Mouse (Mus musculus): Measurements from ENCODE around the gene Ugt1a6b. TPM values are rescaled to one million over a fixed set of nuclear protein-coding genes. Genes with fewer than 3 reads are reported as not detected.

The Ugt1a6b gene
- polyA plus RNA-seq, 1 experiment from 2014 or later: not detected

- Histone ChIP-seq H3K4me3 (no peak overlapping the region), H3K27me3 (no peaks in the 10 kb centered on the region), H3K4me1 (no peaks in the 10 kb centered on the region), H3K4me2 (replicated peaks) (no peak overlapping the region), H3K27ac (replicated peaks) (no peak overlapping the region), H3K36me3 (peaks cover 92% of the 10 kb centered on the region), H3K9me3 (0 out of 2 replicates have a peak, but pooled peaks cover 10% of the 10 kb centered on the region), H3K9ac (replicated peaks) (no peak overlapping the region)
- 91% methylated on average over 5 of the region's 5 CpGs for WGBS
- no peak for ATAC-seq (ENCODE audit: low FRiP score, low read depth)
Observed at GRCm38 (mm10) chr1:88263778-88264177, 160.7 kb downstream of the Ugt1a6b start.

- Histone ChIP-seq H3K4me3 (no peak overlapping the region), H3K9me3 (0 out of 2 replicates have a peak, but pooled peaks cover 7% of the 10 kb centered on the region), H3K36me3 (peaks cover 98% of the 10 kb centered on the region), H3K9ac (replicated peaks) (no peak overlapping the region), H3K4me2 (replicated peaks) (no peak overlapping the region), H3K27ac (replicated peaks) (no peak overlapping the region), H3K27me3 (no peaks in the 10 kb centered on the region), H3K4me1 (no peaks in the 10 kb centered on the region)
- ATAC-seq (ENCODE audit: low FRiP score, low read depth): no peak
- WGBS: 90% methylated on average over 7 of the region's 7 CpGs
Observed at GRCm38 (mm10) chr1:88264237-88264868, 161.3 kb downstream of the Ugt1a6b start.

GRCm38 (mm10) chr1:88264869-88265240 lies 161.8 kb downstream of the Ugt1a6b start:
- Histone ChIP-seq H3K4me1 (no peaks in the 10 kb centered on the region), H3K9me3 (0 out of 2 replicates have a peak, but pooled peaks cover 3% of the 10 kb centered on the region), H3K36me3 (peaks cover 98% of the 10 kb centered on the region), H3K4me3 (no peak overlapping the region), H3K4me2 (replicated peaks) (no peak overlapping the region), H3K27ac (replicated peaks) (no peak overlapping the region), H3K9ac (replicated peaks) (no peak overlapping the region), H3K27me3 (no peaks in the 10 kb centered on the region)
- no peak for ATAC-seq (ENCODE audit: low FRiP score, low read depth)
- whole genome bisulfite sequencing: 80% methylated on average over 4 of the region's 4 CpGs

- Histone ChIP-seq H3K9me3 (no peaks in the 10 kb centered on the region), H3K4me1 (no peaks in the 10 kb centered on the region), H3K27me3 (no peaks in the 10 kb centered on the region), H3K4me3 (no peak overlapping the region), H3K4me2 (replicated peaks) (no peak overlapping the region), H3K36me3 (peaks cover 88% of the 10 kb centered on the region), H3K9ac (replicated peaks) (no peak overlapping the region), H3K27ac (replicated peaks) (no peak overlapping the region)
- ATAC-seq (ENCODE audit: low FRiP score, low read depth): no peak
- 89% methylated on average over 13 of the region's 13 CpGs for WGBS
Observed at GRCm38 (mm10) chr1:88266123-88266522, 163.1 kb downstream of the Ugt1a6b start.

- ATAC-seq (ENCODE audit: low FRiP score, low read depth): no peak
- Histone ChIP-seq H3K4me1 (no peaks in the 10 kb centered on the region), H3K36me3 (peaks cover 89% of the 10 kb centered on the region), H3K9me3 (no peaks in the 10 kb centered on the region), H3K4me3 (no peak overlapping the region), H3K4me2 (replicated peaks) (no peak overlapping the region), H3K27ac (replicated peaks) (no peak overlapping the region), H3K9ac (replicated peaks) (no peak overlapping the region), H3K27me3 (no peaks in the 10 kb centered on the region)
- WGBS: 95% methylated on average over 6 of the region's 6 CpGs
Observed at GRCm38 (mm10) chr1:88267489-88267888, 164.4 kb downstream of the Ugt1a6b start.

- H3K9me3 ChIP-seq: no peaks in the 10 kb centered on the region
- H3K27ac ChIP-seq (replicated peaks): no peak overlapping the region
- H3K27me3 ChIP-seq: no peaks in the 10 kb centered on the region
- H3K4me2 ChIP-seq (replicated peaks): no peak overlapping the region
- no peak for ATAC-seq (ENCODE audit: low FRiP score, low read depth)
- peaks cover 89% of the 10 kb centered on the region for H3K36me3 ChIP-seq
- WGBS: 85% methylated on average over 6 of the region's 6 CpGs
- no peak overlapping the region for H3K4me3 ChIP-seq
- no peaks in the 10 kb centered on the region for H3K4me1 ChIP-seq
- H3K9ac ChIP-seq (replicated peaks): no peak overlapping the region
Observed at GRCm38 (mm10) chr1:88268070-88268469, 165.0 kb downstream of the Ugt1a6b start.

Other genes with a start within 250 kb of the Ugt1a6b start
- gene Dgkd, start 250.0 kb upstream of the Ugt1a6b start, polyA plus RNA-seq (2016; fragmentation: Nextera tagmentation; extraction: Ambion mirVana): 39.2 and 41.7 TPM in 2 replicates
- gene Usp40, start 94.7 kb upstream of the Ugt1a6b start, polyA plus RNA-seq (2016; fragmentation: Nextera tagmentation; extraction: Ambion mirVana): 35.5 and 36.8 TPM in 2 replicates
- not detected in 2 replicates for gene Ugt1a10, start 47.9 kb upstream of the Ugt1a6b start, polyA plus RNA-seq (2016; fragmentation: Nextera tagmentation; extraction: Ambion mirVana)
- not detected in 2 replicates for gene Ugt1a9, start 32.5 kb upstream of the Ugt1a6b start, polyA plus RNA-seq (2016; fragmentation: Nextera tagmentation; extraction: Ambion mirVana)
- gene Ugt1a8, start 15.4 kb upstream of the Ugt1a6b start, polyA plus RNA-seq (2016; fragmentation: Nextera tagmentation; extraction: Ambion mirVana): not detected in 2 replicates
- 0.90 and 1.2 TPM in 2 replicates for gene Ugt1a7c, start 8.2 kb upstream of the Ugt1a6b start, polyA plus RNA-seq (2016; fragmentation: Nextera tagmentation; extraction: Ambion mirVana)
- gene Ugt1a6a, start 31.6 kb downstream of the Ugt1a6b start, polyA plus RNA-seq (2016; fragmentation: Nextera tagmentation; extraction: Ambion mirVana): 0.58 and 0.61 TPM in 2 replicates
- not detected in 2 replicates for gene Ugt1a5, start 62.8 kb downstream of the Ugt1a6b start, polyA plus RNA-seq (2016; fragmentation: Nextera tagmentation; extraction: Ambion mirVana)
- 0.14 TPM in 1 of 2 replicates, not detected in the other for gene Ugt1a2, start 97.3 kb downstream of the Ugt1a6b start, polyA plus RNA-seq (2016; fragmentation: Nextera tagmentation; extraction: Ambion mirVana)
- gene Dnajb3, start 102.5 kb downstream of the Ugt1a6b start, polyA plus RNA-seq (2016; fragmentation: Nextera tagmentation; extraction: Ambion mirVana): 12.3 and 12.7 TPM in 2 replicates
- gene Ugt1a1, start 108.7 kb downstream of the Ugt1a6b start, polyA plus RNA-seq (2016; fragmentation: Nextera tagmentation; extraction: Ambion mirVana): not detected in 2 replicates
- gene Mroh2a, start 123.7 kb downstream of the Ugt1a6b start, polyA plus RNA-seq (2016; fragmentation: Nextera tagmentation; extraction: Ambion mirVana): 1.1 and 1.6 TPM in 2 replicates
- gene Hjurp, start 174.4 kb downstream of the Ugt1a6b start, polyA plus RNA-seq (2016; fragmentation: Nextera tagmentation; extraction: Ambion mirVana): 189 and 190 TPM in 2 replicates
- gene Trpm8, start 174.4 kb downstream of the Ugt1a6b start, polyA plus RNA-seq (2016; fragmentation: Nextera tagmentation; extraction: Ambion mirVana): not detected in 2 replicates